ENCODE assay signal across 8 mouse cellular contexts in the genomic region with DNA sequence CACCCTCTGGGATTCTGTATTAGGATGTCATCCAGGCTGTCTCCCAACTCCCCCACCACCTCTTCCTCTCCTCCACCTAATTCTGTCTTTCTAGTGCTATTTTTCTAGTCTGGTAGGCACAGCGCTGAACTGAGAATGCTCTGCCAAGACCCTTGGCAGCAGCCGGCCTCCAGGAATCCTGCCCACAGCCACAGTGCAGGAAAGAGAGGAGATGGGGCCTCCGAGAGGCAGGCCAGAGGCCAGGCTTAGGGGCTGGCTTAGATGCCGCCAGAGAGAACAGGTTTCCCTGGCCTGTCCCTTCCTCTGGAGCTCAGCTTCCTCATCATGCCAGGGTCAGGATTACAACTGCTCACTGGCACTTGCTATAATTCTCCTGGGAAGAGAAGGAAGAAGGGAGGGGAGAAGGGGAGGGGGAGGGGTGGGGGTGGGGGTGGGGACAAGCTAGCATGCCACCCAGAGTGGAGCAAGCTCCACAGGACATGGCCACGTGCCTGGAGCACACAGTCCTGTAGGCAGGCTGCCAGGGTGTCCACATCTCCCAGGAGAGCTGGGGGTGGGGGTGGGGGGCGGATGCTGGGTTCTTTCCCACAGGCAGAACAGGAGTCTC. TPM values are rescaled to one million over a fixed set of nuclear protein-coding genes. Genes with fewer than 3 reads are reported as not detected.
DNase-seq lines count a peak whose midpoint lies in the region; ATAC-seq lines count a peak whose summit lies in the region.

No protein-coding gene starts in this region.

- H3K4me1 ChIP-seq in hindbrain, embryonic 16.5 days (ENCODE audit: control insufficient read depth, insufficient read depth, low read depth, low read length): peaks cover 18% of the 10 kb centered on the region

- peak overlapping the region; percentile 58 for H3K27ac ChIP-seq in hindbrain, embryonic 16.5 days (ENCODE audit: low read depth, low read length)

- no peaks in the 10 kb centered on the region for H3K36me3 ChIP-seq in hindbrain, embryonic 16.5 days (ENCODE audit: control insufficient read depth, insufficient read depth, low read length)

- H3K9me3 ChIP-seq in hindbrain, embryonic 16.5 days (ENCODE audit: control insufficient read depth, low read length): no peaks in the 10 kb centered on the region

- ATAC-seq in hindbrain, embryonic 16.5 days: peak; percentile 95

- H3K4me2 ChIP-seq in hindbrain, embryonic 16.5 days (ENCODE audit: low read length): peak overlapping the region; percentile 20

- 7% methylated on average over 6 of the region's 6 CpGs for WGBS in hindbrain, embryonic 16.5 days

- no peak overlapping the region for H3K4me3 ChIP-seq in hindbrain, embryonic 16.5 days (ENCODE audit: low read length)

- peaks cover 6% of the 10 kb centered on the region; the same call in 1 of the 2 replicates for H3K27me3 ChIP-seq in hindbrain, embryonic 16.5 days (replicated peaks; ENCODE audit: control insufficient read depth, insufficient read depth, low read length)

- DNase-seq in adrenal gland, adult 2 months: peak; percentile 70
- peak; percentile 83 to 87 for DNase-seq in cerebellum, postnatal 25 days
- DNase-seq in gastrocnemius, postnatal 36 days: peak; percentile 65 to 70
- DNase-seq in left cerebral cortex, adult 11 months (ENCODE audit: low spot score): peak; percentile 57
- DNase-seq in lung, postnatal 36 days: peak; percentile 75
- peak; percentile 25 for DNase-seq in testis, postnatal 14 days (ENCODE audit: low spot score)
- DNase-seq in urinary bladder, postnatal 25 days (ENCODE audit: low spot score): no peak

- no peak overlapping the region for H3K9ac ChIP-seq in hindbrain, embryonic 16.5 days (ENCODE audit: low read depth, low read length)

- intact Hi-C loops in gastrocnemius, postnatal 36 days (cut with DNase I): loop anchor here (10.0 kb wide), 1 partner anchor 197 kb away; a partner anchor contains a TSS

RNA-seq across cellular contexts. Expression of a gene that starts 8.6 kb away (rescaled TPM):
- 10 to 100 TPM in 1 of 2 experiments, 1 to 10 TPM in 1; 9.0 to 16.4 TPM for total RNA-seq in adrenal gland, adult 2 months (2021)
- 16.8 and 18.0 TPM in 2 replicates for polyA plus RNA-seq in adrenal gland, adult 2 months (2012; rRNA removed)
- 1 to 10 TPM; 6.7 to 7.4 TPM for total RNA-seq in gastrocnemius, postnatal 36 days (2021)
- polyA plus RNA-seq in hindbrain, embryonic 16.5 days (2015; fragmentation: Nextera tagmentation; extraction: Ambion mirVana): 5.5 and 7.1 TPM in 2 replicates
